Mouse (Mus musculus) megakaryocyte, embryonic 14.5 days (primary cell): ENCODE data around the gene Pola2. TPM values are rescaled to one million over a fixed set of nuclear protein-coding genes. Genes with fewer than 3 reads are reported as not detected.

Experiments used
- H3K27me3 ChIP-seq: replicated peaks from 2 replicates; pipeline ENCODE3; 2012; ENCODE audit warnings: inconsistent platforms
- H3K36me3 ChIP-seq: replicated peaks from 2 replicates; pipeline ENCODE3; 2012; ENCODE audit warnings: low read length, inconsistent platforms, mixed read lengths
- H3K4me1 ChIP-seq: 2 replicates; pipeline ENCODE4 v1.6.1; 2012; ENCODE audit warnings: inconsistent platforms
- H3K4me3 ChIP-seq: replicated peaks from 2 replicates; pipeline ENCODE3; 2012; ENCODE audit warnings: moderate library complexity, mild to moderate bottlenecking, inconsistent platforms
- H3K9me3 ChIP-seq: 2 replicates; pipeline ENCODE4 v1.6.1; 2012; ENCODE audit warnings: inconsistent platforms
- FLI1 ChIP-seq: IDR thresholded peaks from 2 replicates; pipeline ENCODE4 v1.6.1; 2012; ENCODE audit warnings: low read length, inconsistent platforms, mixed read lengths
- GATA1 ChIP-seq: IDR thresholded peaks from 3 replicates; pipeline ENCODE4 v1.6.1; 2012; ENCODE audit warnings: mixed read lengths, low read length, inconsistent platforms, borderline replicate concordance
- polyA plus RNA-seq: library from polyadenylated mRNA; stranded (reverse); fragments of >175 nt; gene quantifications from 2 replicates; pipeline ENCODE4 v1.2.3, GENCODE M21; 2012; ENCODE audit warnings: low replicate concordance; ENCODE audit not compliant: insufficient read depth

The Pola2 gene
- polyA plus RNA-seq, 1 experiment, result 14.1 TPM

DNA sequence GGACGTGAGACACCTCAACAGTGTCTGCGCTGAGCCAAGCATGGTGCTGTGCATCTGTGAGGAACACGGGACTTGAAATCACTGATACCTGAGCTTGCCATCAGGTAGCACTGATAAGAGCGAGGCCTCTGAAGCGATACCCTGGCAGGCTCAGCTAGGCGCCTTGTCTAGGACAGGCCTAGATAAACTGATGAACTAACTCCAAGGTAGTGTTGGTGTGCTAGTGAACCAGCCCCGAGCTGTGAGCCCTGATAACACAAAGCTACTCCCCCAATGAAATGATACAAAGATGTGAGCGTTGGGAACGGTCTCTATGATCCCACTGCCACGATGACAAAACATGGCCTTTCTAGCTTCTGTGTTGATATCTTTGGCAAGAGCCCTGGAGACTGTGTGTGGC is 3.7 kb upstream of the Pola2 start:
- no peak overlapping the region for H3K4me3 ChIP-seq

DNA sequence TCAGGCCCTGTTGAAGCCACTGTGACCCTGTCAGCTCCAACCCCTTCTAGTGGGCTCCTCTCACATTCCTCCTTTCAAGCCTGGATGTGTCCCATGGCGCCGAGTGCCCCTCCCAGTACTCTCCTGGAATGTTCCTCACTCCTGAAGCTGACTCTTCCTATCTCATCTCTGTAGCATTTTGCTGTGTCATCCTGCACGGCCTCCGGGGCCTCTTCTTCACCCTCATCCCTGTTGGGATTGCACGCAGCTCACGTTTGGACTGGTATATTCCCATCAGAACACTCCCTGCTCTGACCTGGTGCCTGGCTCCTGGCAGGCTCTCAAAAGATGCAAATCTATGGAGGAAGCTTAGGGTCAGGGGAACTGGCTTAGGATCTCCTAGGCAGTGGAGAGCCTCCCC is 2.8 kb upstream of the Pola2 start:
- Histone ChIP-seq H3K9me3 (no peaks in the 10 kb centered on the region), H3K4me1 (peaks cover 61% of the 10 kb centered on the region), H3K4me3 (peak overlapping the region; percentile 69), H3K36me3 (no peaks in the 10 kb centered on the region), H3K27me3 (peaks cover 7% of the 10 kb centered on the region)
- no peak for TF ChIP-seq GATA1
- TF ChIP-seq FLI1, result no peak

More for the DNA sequence above, 3.7 kb upstream of the Pola2 start:
- peaks cover 61% of the 10 kb centered on the region for H3K4me1 ChIP-seq
- H3K36me3 ChIP-seq, result no peaks in the 10 kb centered on the region
- peaks cover 11% of the 10 kb centered on the region for H3K27me3 ChIP-seq
- H3K9me3 ChIP-seq, result no peaks in the 10 kb centered on the region
- TF ChIP-seq GATA1 (no peak), FLI1 (no peak)

- Histone ChIP-seq H3K27me3 (peaks cover 2% of the 10 kb centered on the region), H3K9me3 (no peaks in the 10 kb centered on the region), H3K36me3 (peaks cover 8% of the 10 kb centered on the region), H3K4me3 (no peak overlapping the region), H3K4me1 (peaks cover 70% of the 10 kb centered on the region)
- TF ChIP-seq FLI1 (no peak), GATA1 (no peak)
These were observed 1.9 kb upstream of the Pola2 start for GRCm38 (mm10) chr19:5965910-5966309.

DNA sequence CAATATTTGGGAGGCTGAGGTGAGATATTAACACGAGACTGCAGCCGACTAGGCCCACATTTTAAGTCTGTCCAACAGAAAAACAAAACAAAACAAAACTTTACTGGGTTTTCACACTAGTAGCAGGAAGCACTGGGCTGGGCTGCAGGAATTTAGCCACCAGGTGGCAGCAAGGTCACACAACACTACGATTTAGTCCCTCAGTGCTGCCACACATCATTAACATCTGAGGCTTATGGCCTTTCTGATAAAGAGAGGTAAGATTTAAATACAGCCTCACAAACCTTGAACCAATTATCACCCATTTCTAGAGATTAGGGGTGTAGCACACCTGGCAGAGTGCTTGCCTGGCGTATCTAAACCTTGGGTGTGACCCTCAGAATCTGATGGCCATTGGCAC is 1.3 kb upstream of the Pola2 start:
- Histone ChIP-seq H3K27me3 (peaks cover 2% of the 10 kb centered on the region), H3K36me3 (peaks cover 15% of the 10 kb centered on the region), H3K9me3 (no peaks in the 10 kb centered on the region), H3K4me1 (peaks cover 69% of the 10 kb centered on the region), H3K4me3 (peak overlapping the region; percentile 96)
- TF ChIP-seq FLI1 (no peak), GATA1 (no peak)

- H3K9me3 ChIP-seq, result no peaks in the 10 kb centered on the region
- no peak for TF ChIP-seq FLI1
- TF ChIP-seq GATA1, result no peak
- no peaks in the 10 kb centered on the region for H3K27me3 ChIP-seq
- H3K36me3 ChIP-seq, result peaks cover 15% of the 10 kb centered on the region
- peaks cover 64% of the 10 kb centered on the region for H3K4me1 ChIP-seq
- peak overlapping the region; percentile 96 for H3K4me3 ChIP-seq
These were observed 802 bp upstream of the Pola2 start for GRCm38 (mm10) chr19:5964804-5965203.

DNA sequence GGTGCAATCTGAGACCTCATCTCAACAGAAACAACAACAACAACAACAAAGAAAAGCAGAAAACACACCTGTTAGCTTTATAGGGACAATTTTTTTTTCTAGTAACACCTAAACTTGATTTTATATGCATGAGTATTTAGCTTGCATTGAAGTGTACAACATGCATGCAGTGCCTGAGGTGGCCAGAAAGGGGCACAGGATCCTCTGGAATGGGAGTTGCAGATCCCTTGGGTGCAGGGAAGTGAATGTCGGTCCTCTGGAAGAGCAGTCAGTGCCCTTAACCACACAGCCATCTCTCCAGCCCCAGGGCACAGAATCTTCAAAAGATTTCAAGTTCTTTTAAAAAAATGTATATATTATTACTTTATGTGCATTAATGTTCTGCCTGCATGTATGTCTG is 1.4 kb downstream of the Pola2 start:
- H3K36me3 ChIP-seq, result peaks cover 35% of the 10 kb centered on the region
- peak overlapping the region; percentile 96 for H3K4me3 ChIP-seq
- H3K27me3 ChIP-seq, result no peaks in the 10 kb centered on the region
- no peaks in the 10 kb centered on the region for H3K9me3 ChIP-seq
- H3K4me1 ChIP-seq, result peaks cover 59% of the 10 kb centered on the region
- no peak for TF ChIP-seq FLI1
- no peak for TF ChIP-seq GATA1

- TF ChIP-seq GATA1, result no peak
- no peak for TF ChIP-seq FLI1
- H3K27me3 ChIP-seq, result no peaks in the 10 kb centered on the region
- peaks cover 86% of the 10 kb centered on the region for H3K36me3 ChIP-seq
- H3K9me3 ChIP-seq, result no peaks in the 10 kb centered on the region
- no peak overlapping the region for H3K4me3 ChIP-seq
- peaks cover 35% of the 10 kb centered on the region for H3K4me1 ChIP-seq
These were observed 6.6 kb downstream of the Pola2 start for GRCm38 (mm10) chr19:5957371-5957770.

DNA sequence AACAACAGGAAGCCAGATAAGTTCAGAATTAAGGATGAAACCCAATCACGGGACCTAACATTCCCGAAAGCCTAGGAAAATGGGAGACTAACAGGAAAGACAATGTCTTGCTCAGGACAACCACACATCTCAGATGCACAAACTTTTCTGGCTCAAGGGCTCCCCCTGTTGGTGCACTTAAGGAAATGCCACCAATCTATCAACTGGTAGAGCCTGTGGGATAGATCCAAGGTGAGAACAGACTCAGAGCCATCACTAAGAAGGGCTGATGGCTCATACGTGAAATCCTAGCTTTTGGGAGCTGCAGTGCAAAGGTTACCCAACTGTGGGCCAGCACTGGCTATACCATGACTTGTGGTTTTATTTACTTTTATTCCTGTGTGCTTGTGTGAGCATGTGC is 7.3 kb downstream of the Pola2 start:
- Histone ChIP-seq H3K27me3 (no peaks in the 10 kb centered on the region), H3K4me1 (peaks cover 38% of the 10 kb centered on the region), H3K36me3 (peaks cover 92% of the 10 kb centered on the region), H3K9me3 (no peaks in the 10 kb centered on the region), H3K4me3 (no peak overlapping the region)
- TF ChIP-seq FLI1, result no peak
- no peak for TF ChIP-seq GATA1

- Histone ChIP-seq H3K36me3 (peaks cover 92% of the 10 kb centered on the region), H3K9me3 (no peaks in the 10 kb centered on the region), H3K4me3 (no peak overlapping the region), H3K4me1 (peaks cover 34% of the 10 kb centered on the region), H3K27me3 (no peaks in the 10 kb centered on the region)
- TF ChIP-seq FLI1 (no peak), GATA1 (no peak)
These were observed 8.0 kb downstream of the Pola2 start for GRCm38 (mm10) chr19:5955704-5956670.

DNA sequence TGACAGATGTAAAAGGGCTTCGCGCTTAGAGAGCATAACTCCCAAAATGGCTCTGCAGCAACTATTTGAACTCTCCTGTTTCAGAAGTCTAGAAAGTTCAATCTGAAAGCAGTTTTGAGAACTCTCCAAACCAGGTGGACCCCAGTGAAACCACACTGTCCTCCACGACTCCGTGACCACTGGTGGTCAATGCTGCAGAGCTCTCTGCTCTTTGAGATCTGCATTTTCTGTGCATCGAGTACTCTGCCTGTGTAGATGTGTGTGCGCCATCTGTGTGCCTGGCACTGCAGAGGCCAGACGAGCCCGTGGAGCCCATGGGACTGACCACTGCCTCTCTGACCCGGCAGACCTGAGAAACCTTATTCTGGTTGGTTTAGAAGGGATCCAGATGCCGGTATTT is 9.1 kb downstream of the Pola2 start:
- no peak for TF ChIP-seq GATA1
- TF ChIP-seq FLI1, result no peak
- peaks cover 95% of the 10 kb centered on the region for H3K36me3 ChIP-seq

More for the DNA sequence above, 9.1 kb downstream of the Pola2 start:
- Histone ChIP-seq H3K9me3 (no peaks in the 10 kb centered on the region), H3K4me3 (no peak overlapping the region), H3K4me1 (peaks cover 32% of the 10 kb centered on the region), H3K27me3 (no peaks in the 10 kb centered on the region)
